Mouse (Mus musculus) lung, postnatal 10 days (tissue): ENCODE data around the gene Itgav.

Experiments used
- DNase-seq: peaks from one replicate; pipeline ENCODE4 v3.0.0; 2021

The Itgav gene

DNA sequence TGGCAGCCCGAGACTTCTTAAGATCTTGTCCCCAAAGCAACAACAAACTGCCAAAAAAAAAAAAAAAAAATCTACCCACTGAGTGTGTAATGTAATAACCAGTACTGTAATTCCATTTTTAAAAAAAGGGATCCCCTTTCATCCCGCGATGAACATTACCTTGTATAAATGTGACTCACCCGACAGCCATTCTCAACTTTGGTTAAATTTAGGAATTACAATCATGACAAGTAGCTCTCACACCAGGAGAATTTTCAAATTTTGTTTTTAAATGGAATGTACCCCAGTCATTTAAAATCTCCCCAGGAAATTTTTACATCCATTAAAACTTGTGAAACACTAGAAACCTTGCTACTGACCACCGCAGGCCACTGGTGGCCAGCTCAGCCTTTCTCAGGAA is 10.3 kb upstream of the Itgav start:
- DNase-seq: no peak

DNA sequence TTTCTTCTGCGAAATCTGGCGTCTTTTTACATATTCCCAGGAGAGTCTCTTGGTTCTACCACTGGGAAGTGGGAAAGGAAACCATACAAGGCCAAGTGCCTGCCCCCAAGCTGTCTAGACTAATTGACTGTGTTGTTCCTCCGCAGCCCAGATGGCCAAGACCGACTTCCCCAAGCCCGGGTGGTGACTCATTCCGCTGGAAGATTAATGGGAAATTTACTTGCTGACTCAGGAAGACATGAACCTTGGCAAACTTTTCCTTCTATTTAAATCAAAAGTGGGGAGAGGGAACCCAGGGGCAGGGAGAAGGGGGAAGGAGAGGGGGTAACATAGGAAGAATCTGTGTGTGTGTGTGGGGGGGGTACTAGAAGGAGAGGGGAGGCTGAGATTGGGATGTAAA is 9.4 kb upstream of the Itgav start:
- DNase-seq: peak; percentile 90

DNA sequence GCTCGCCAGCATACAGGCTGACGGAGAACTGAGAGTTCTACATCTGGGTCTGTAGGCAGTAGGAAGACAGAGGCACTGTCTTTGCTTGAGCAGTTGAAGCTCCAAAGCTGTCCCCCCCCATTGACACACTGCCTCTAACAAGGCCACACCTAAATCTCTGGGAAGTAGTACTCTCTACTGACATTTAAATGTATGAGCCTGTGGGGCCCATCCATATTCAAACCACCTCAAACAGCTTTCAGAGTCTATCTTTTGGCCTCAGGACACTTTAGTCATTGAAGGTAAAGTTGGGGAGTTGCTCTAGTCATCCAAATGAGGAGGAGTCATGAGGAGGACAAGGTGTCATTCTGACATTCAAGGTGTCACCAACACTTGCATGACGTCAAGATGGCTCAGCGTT is 5.9 kb upstream of the Itgav start:
- no peak for DNase-seq

DNA sequence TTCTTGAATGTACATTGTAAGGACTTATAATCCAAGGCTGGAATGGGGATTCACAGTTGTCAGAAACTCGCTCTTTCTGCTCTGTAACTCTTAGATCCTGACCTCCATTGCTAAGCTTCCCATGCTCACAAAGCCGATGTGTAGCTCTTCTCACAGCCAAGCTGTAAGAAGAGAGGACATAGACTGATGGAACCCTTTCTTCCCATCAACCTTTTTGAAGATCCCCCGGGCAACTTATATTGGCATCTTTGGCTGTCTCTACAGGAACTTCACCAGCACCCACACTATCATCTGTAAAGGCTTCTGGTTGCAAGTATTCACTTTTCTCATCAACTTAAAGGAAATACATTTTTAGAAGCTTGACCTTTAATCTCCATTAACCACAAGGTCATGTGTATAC is 2.6 kb upstream of the Itgav start:
- no peak for DNase-seq

DNA sequence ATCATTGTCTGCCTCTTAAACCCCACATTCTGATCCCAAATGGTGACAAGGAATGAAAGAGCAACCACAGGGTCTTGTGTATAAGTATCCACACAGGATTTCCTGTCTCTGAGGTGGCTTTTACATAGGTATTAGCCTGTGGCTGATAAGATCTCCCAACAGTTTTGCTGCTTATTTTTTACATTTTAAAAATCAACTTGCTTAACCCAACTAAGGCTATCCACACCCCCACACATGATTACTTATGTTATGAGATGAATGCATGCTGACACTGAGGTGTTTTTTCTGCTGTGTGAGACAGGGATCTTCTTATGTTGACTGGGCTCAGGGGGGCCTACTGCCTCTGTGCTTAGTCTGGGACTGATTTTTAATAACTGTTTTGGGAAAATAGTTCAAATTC is 1.3 kb upstream of the Itgav start:
- no peak for DNase-seq

DNA sequence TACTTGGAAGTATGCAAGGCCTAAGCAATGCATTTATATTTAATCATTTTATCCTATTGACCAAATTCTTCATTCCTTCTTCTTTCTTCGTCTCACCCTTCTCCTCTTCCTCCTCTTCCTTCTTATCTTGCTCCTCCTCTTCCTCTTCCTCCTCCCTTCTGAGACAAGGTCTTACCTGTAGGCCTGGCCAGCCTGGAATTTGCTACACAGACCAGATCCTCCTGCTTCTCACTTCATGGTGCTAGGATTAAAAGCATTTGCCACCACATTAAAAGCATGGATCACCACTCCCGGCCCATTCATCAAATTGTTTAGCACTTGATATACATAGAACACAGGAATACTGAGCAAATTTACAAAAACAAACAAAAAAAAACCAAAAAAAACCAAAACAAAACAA is 851 bp upstream of the Itgav start:
- DNase-seq: no peak

DNA sequence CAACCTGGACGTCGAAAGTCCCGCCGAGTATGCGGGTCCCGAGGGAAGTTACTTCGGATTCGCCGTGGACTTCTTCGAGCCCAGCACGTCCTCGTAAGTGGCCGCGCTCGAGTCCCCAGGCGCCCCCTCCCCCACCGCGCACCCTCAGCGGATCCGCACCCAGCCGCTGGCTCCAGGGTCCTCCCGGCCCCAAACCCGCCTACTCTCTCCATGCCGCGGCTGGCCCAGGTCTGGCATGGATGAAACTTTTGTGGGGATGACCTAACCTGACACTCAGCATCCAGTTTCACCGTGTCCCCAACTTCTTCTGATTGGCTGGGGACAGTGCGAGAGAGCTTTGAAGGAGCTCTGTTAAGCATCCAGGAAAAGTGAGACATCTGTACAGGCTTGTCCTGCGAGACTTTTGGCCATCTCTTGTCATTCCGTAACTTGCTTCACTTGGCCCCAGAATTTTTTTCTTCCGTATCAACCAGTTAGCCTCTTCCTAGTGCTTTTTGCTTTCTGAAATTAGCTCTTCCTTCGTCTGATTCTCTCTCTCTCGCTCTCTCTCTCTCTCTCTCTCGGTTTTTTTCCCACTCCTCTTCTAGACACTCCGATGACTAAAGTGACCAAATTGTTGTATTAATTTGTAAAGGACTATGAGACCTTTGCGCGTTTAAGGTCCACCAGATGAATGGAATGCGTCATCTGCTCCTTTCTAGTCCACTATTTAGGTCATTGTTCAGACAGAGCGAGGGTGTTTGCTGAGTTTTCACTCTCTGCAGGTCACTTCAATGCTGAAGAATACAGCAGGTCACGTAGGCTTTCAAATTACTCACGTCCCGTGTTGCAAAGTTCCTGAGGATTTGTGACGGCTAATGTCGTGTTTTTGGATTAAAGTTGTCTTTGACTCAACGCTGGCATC is 882 bp downstream of the Itgav start:
- peak; percentile 75 for DNase-seq

DNA sequence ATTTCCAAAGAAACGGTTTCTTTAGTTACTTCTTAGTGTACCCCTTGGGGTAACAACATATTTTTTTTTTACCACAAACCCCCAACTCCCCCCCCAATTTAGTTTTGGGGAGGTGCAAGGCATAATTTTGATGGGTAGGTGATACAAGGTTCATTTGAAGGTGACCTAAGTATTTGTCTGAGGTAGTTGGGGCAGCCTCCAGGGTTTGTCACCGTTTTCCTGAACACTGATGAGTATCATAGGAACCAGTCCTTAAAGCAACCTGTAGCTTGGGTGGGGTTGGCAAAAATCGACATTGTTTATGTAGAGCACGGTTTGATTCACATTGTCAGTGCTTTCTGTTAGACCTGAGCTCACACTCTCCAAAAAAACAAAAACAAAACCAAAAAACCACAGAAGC is 1.6 kb downstream of the Itgav start:
- no peak for DNase-seq

DNA sequence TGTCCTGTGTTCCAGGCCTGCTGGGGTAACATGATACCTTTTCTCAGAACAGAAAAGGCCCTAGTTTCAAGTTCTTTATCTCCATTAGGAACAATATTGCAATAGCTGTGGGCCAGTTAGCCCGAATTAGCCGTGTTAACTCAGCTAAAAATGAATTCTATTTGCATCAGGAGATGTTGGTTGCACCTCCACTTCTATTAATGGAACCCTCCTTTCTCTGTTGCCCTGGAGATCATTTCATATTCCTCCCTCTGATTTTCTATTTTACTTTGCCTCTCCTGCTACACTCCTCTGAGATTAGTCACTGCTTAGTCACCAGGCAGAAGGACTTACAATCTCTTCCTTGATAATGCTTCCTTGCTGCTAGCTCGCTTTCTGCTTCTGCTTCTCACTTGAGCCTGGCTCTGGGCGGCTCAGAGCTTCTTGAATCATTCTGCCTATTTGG is 4.1 kb downstream of the Itgav start:
- DNase-seq: no peak

DNA sequence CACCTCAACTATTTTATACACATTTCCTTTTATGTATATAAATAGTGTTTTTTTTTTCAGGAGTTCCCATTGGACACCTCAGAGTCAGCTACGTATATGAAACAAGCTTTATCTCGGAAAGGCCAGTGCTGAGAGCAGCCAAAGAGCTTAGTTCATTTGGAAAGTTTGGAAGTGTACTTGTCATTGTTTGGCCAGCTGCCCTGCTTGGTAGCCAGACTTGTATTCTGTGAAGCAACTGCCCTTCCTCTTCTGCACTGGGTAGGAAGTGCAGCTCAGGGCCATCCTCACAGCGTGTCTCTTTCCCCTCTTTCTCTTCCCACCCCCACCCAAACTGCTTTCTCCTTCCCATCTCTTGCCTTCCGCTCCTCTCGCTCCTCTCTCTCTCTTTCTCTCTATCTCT is 5.1 kb downstream of the Itgav start:
- DNase-seq: peak; percentile 89

DNA sequence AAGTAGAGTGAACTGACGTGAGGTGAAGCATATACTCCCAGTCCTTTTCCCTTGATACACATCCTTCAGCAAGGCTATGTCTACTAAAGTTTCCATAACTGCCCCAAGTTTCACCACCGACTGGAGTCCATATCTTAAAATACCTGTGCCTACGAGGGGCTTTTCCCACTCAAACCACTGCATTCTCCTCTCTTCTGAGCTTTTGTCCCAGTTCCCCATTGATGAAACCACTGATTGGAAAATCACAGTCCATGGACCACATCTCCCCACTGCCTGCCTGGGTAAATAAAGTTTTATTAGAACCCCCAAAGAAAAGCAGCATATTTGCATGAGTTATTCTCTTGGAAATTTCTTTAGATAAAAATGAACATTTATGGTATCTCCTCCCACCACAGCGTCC is 8.7 kb downstream of the Itgav start:
- DNase-seq: no peak

DNA sequence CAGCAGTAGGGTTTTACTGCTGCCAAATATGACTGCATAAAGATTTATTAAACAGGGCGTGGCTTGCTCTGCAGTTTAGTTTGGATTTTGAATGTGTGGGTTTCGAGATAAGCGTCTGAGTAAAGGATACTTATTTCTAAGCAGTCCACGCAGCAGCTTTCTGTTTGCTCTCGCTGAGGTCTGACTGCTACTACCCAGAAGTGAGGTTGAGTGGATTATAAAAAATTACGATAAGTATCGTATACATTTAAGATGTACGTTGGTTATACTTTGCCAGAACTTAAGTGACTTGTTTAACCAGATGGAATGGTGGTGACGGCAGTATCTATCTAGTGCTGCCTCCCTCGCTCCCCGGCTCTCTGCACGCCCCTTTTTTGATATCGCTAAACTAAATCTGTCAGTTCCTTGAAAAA is 9.8 kb downstream of the Itgav start:
- peak; percentile 28 for DNase-seq

DNA sequence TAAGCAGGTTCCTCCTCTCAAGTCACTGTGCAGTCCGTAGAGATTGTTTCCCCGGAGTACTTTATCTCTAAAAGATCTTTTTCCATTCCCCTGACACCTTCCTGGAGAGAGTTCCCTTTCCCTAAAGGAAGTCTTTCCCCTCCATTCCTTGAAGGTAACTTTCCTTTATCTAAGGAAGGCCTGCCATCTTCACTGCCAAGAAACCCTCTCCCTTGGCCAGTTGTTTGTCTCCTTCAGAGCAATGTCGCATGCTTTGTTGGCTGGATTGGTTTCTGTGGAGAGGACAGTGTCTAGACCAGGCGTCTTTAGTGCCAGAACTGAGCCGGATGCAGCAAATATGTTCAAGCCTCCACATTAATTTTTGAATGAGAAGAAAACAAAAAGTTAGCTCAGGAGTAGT is 11.1 kb downstream of the Itgav start:
- peak; percentile 24 for DNase-seq

DNA sequence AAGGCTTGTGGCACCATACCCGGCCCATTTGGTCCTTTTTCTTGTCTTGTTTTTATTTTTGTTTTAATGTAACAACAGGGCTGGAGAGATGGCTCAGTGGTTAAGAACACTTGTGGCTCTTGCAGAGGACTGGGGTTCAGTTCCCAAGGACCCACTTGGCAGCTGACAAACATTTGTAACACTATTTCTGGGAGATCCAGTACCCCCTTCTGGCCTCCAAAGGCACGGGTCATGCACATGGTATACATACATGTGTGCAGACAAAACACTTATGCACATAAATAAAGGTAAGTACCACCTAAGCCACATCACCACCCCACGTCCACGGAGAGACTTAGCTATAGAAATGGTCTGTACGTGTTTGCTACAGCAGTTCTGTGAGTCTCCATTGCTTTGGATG is 12.6 kb downstream of the Itgav start:
- no peak for DNase-seq

DNA sequence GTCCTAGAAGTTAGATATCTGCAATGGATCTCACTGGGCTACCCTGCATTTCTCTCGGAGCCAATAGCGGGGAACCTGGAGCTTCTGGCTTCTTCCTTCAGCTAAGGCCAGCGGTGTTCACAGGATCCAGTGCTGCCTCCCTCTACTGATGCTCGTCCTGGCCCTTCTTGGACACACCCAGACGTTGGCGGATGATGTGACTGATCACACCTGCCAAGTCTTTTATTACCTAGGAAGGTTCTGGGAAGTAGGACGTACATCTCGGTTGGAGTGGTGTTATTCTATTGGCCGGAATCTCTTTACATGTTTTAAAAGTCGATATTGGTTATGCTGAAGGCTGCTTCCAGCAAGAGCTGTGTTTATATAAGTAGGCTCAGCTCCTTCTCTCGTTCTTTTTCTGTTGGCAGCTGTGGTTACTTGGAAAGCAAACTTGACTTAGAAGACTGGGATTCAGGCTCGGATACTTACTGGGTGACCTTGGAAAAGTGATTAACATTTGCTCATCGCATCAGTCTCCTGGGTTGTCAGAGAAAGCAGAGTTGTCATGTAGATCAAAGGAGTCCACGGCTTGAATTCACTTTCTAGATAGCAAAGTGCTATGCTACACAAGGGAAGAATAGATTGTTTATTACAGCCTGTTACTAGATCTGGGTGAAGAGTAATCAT is 14.5 kb downstream of the Itgav start:
- DNase-seq: peak; percentile 17

DNA sequence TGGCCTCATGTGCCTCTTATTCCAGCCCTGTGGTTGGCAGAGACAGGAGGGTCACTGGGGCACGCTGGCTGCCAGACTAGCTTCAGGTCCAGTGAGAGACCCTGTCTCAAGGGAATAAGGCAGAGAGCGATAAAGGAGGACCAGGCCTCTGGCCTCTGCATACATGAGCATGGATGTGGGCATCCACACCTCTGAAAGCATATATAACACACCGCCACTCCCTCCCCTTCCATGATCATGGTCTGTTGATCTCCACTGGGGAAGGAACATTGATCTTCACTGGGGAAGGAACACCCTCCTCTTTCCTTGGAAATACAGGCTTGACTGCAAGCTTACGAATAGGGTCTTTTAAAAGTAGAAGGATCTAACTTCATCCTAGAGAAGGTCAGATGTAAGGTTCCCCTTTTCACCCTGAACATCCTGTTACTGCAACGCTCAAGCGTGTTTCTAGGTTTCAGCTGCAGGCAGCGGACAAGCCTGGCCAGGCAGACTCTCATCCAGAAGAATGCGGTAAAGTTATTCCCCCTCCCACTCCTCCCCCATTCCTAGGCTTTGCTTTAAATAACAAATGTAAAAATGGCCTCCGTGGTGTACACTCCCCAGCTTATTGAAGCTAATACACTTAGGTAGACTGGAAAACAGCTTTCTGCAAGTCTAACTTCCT is 15.4 kb downstream of the Itgav start:
- no peak for DNase-seq

DNA sequence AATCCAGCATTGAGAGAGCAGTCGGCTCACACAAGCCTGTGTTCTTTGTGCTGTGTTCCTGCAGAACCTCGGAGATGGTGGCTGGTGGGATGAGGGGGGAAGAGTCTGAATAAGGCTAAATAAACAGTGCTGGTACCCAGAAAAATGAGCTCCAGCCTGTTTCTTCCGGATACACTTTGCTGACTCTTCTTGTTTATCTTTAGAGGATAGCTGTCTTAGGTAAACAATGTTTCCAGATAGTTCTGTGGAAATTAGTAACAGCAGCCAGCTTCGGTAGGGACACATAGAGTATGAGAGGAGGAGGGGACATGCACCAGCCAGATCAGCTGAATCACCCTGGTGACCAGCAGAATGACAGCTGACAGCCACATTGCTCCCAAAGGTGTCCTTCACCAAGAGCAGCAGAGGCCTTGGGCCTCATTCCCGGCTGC is 16.4 kb downstream of the Itgav start:
- peak; percentile 27 for DNase-seq

DNA sequence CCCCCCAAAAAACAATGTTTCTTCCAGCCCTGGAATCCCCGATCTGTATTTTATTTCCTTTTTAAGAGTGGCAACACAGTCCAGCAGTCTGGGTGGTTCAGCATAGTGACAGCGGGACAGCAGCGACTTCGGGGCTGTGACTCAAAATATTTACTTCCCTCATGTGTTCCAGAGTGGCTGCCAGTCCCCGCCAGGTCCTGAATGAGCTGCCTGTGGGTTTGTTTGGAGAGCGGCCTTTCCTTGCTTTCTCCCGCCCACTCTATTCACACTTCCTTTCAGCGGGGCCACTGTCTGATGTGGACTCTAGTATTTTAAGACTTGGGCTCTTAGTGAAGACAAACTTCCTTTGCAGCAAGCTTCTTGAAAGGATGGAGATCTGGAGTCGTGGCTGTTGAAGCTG is 18.0 kb downstream of the Itgav start:
- peak; percentile 83 for DNase-seq

DNA sequence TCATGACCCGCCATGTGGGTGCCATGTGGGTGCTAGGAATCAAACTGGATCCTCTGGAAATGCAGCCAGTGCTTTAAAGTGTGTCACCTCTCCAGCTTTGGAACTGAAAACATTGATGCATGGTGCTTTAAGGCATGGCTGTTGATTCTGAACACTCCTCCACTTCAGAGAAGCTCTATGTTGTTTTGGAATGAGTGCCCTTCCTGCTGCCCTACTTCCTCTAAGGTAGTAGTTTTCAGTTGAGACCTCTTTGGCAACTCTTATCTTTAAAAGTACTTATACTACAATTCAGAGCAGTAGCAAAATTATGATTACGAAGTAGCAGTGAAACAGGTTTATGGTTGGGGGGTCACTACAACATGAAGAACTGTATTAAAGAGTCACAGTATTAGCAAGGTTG is 18.6 kb downstream of the Itgav start:
- no peak for DNase-seq

DNA sequence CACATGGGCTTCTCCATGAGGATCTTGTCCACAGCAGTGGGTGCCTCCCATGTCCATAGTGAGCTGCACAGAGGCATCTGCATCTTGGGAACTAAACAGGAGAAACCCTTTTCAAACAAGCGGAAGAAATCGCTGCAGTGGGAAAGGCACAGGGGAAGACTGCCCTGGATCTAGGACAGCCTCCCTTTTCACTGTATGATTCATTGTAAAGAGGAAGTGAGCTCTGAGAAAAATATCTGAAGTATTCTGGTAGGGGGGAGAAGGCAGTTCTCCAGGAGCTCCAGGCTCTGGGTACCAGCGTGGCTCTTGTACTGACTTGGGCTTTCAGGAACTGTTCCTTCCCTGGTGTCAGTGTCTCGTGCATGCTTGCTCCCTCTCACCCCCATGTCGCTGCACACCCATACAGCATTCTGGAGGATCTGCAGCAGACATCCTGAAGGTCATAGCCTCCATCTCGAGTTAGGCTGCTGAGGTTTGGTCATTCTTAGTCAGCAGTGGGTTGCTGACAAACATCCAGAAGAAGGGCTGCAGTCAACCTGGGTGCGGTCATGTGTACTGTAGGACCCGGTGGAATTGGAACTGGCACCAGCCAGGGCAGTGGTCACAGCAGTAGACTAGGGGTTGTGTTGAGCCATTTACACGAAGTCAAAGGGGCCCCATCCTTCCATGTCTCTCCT is 20.2 kb downstream of the Itgav start:
- DNase-seq: peak; percentile 14

DNA sequence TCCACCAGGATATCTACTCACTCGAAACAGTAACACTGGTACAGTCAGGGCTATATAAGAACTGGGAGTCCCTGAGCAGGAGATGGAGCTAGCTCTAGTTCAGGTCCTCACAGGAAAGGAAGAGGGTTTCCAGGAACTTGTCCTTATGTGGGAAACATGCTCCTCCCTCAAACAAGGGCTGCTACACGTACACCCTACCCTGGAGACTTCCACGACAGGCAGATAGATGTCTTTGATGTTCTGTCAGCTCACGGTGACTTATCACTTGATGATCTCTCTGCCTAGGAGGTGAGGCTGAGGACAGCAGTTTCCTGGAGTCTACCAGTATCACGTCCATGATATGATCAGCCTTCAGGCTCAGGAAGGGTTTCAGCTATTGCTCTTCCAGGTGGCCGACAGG is 21.1 kb downstream of the Itgav start:
- no peak for DNase-seq

DNA sequence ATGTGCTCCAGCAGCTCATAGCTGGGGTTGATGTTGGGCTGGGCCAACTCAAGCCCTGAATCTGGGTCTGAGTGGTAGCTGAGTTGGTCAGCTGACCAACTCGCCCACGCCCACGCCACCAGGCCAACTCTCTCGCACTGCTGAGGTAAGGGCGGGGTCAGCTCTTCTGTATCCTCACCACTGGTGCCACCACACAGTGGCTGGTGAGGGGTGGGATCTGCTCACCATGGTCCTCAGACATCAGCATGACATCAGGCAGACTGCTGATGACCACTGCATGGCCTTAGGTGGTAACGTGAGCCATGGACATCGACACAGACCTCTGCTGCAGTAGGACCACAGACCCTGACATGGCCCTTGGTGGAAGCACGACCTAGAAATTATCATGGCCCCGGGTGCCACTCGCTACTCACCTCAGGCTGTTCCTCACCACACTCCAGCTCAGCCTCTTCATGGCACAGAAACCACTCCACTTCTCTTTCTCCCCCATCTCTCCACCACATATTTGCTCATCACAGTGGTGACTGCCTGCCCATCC is 24.5 kb downstream of the Itgav start:
- DNase-seq: no peak

DNA sequence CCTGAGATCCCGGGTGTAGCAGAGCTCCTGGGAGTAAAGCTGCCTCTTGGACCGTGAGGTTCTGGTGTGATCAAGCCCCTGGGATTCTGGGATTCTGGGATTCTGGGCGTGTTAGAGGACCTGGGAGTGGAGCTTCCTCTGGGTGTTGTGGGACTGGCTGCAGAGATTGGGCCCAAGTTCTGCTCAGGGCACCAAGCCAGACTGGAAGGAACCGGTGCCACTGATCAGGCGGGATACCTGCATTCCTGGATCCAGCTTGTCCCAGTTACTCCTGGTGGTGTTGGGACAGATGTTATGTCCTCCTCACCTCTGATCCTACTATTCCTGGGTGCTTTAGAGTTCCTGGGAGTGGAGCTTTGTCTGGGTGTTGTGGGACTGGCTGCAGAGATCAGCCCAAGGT is 28.8 kb downstream of the Itgav start:
- DNase-seq: no peak
